Mouse (Mus musculus): ENCODE results near the gene Slc44a2.

GRCm38 (mm10) chr9:21324269-21324668, 3.8 kb downstream of the Slc44a2 start:
- TF ChIP-seq CTCF (IDR thresholded peaks at IDR 0.05; ENCODE audit: insufficient read depth, low read length) (no peak), POLR2A (IDR thresholded peaks at IDR 0.05; ENCODE audit: borderline replicate concordance, extremely low read depth, low read depth, low read length) (no peak)
